Mouse (Mus musculus) lung, postnatal 0 days (tissue): ENCODE results near the gene Nos1.

Experiments used
- CTCF ChIP-seq: IDR thresholded peaks from 2 replicates; pipeline ENCODE4 v1.5.1; 2016; ENCODE audit warnings: antibody characterized with exemption, mild to moderate bottlenecking
- EP300 ChIP-seq: IDR thresholded peaks from 2 replicates; pipeline ENCODE4 v1.6.1; 2016; ENCODE audit warnings: antibody characterized with exemption, mild to moderate bottlenecking, control low read depth

- TF ChIP-seq CTCF (no peak), EP300 (no peak)
Measured at GRCm38 (mm10) chr5:117953893-117954292, 173.1 kb downstream of the Nos1 start.
